Mouse (Mus musculus): ENCODE results near the gene Smim22. TPM values are rescaled to one million over a fixed set of nuclear protein-coding genes. Genes with fewer than 3 reads are reported as not detected.
A peak's percentile ranks its signal among the peaks of the same experiment; 100 is the strongest.

Smim22 gene
- polyA plus RNA-seq (2015; fragmentation: Nextera tagmentation; extraction: Ambion mirVana) = 5.3 and 5.8 TPM in 2 replicates

- Histone ChIP-seq H3K4me1 (peaks cover 1% of the 10 kb centered on the region), H3K9me3 (no peaks in the 10 kb centered on the region), H3K27me3 (no peaks in the 10 kb centered on the region), H3K4me2 (no peak within 1 kb of the TSS), H3K4me3 (no peak within 1 kb of the TSS), H3K9ac (no peak within 1 kb of the TSS), H3K27ac (no peak within 1 kb of the TSS), H3K36me3 (no peaks in the 10 kb centered on the region)
- ATAC-seq (ENCODE audit: insufficient number of reproducible peaks, low FRiP score, low TSS enrichment, low read depth) = no peak
- 55% methylated on average over 5 of the region's 5 CpGs for WGBS
Measured at GRCm38 (mm10) chr16:5007067-5007466, at the start of gene Smim22. TSS of gene Smim22 (plus strand) at chr16:5007288.

DNA sequence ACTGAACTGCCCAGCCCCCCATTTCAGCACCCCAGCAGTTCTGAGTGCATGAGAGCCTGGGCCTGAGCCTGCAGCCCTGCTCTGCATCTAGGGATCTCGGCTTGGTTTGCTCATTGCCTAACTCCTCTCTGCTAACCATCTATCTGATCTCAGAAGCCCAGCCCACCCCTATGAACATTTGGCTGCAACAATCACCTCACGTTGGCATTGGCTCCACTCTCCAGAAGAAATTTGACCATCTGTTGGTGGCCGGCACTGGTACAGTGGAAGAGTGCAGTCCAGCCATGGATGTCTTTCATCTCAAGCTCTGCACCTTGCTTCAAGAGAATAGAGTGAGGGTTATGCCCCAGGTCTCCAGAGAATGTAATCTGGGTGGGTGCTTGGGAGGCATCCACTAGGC, 49.6 kb upstream of the Smim22 start:
- H3K4me3 ChIP-seq = no peak overlapping the region
- H3K4me1 ChIP-seq = peaks cover 5% of the 10 kb centered on the region; the same call in 1 of the 2 replicates
- H3K27ac ChIP-seq = no peak overlapping the region
- no peaks in the 10 kb centered on the region for H3K9me3 ChIP-seq
- ATAC-seq (ENCODE audit: insufficient number of reproducible peaks, low FRiP score, low TSS enrichment, low read depth) = no peak
- H3K4me2 ChIP-seq = no peak overlapping the region
- H3K36me3 ChIP-seq = peaks cover 66% of the 10 kb centered on the region
- H3K27me3 ChIP-seq = no peaks in the 10 kb centered on the region
- no peak overlapping the region for H3K9ac ChIP-seq
- 90% methylated on average over 3 of the region's 3 CpGs for WGBS

DNA sequence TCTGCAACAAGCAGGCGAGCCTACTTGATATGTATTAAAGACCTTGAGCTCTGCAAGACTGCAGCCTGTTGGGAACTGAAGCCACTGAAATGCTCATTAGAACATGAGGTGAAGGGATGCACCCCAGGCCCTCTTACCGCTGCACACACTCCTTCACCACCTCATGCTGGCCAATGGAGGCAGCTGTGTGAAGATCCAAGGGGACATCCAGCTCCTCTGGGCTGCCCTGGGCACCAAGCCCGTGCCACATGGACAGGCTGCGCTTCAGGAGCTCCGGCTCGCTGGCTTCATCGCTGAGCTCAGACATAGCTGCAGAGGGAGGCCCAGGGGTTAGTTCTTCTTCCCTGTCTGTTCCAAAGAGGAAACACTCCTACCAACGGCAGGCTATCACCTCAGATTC, 46.8 kb upstream of the Smim22 start:
- Histone ChIP-seq H3K27me3 (no peaks in the 10 kb centered on the region), H3K4me1 (peaks cover 18% of the 10 kb centered on the region), H3K4me2 (no peak overlapping the region), H3K4me3 (no peak overlapping the region), H3K27ac (no peak overlapping the region), H3K9me3 (no peaks in the 10 kb centered on the region), H3K36me3 (peaks cover 40% of the 10 kb centered on the region), H3K9ac (no peak overlapping the region)
- whole genome bisulfite sequencing = 88% methylated on average over 8 of the region's 8 CpGs
- no peak for ATAC-seq (ENCODE audit: insufficient number of reproducible peaks, low FRiP score, low TSS enrichment, low read depth)

DNA sequence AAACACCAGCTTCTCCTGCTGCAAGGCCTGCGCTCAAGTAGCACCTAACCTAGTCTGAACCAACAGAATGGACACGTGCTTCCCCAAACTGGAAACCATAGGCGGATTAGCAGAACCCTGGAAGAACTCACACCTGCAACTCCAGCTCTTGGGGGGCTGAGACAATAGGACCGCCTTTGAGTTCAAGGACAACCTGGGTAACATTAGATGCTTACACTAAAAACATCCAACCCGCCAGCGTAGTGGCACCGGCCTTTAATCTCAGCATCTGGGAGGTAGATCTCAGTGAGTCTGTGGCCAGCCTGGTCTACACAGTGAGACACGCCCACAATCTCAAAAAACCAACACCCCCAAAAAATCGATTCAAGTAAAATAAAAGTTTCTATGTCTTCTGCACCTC, 43.7 kb upstream of the Smim22 start:
- no peaks in the 10 kb centered on the region for H3K27me3 ChIP-seq
- peak overlapping the region; percentile 99 for H3K4me3 ChIP-seq
- H3K9me3 ChIP-seq = no peaks in the 10 kb centered on the region
- H3K36me3 ChIP-seq = 0 out of 2 replicates have a peak, but pooled peaks cover 12% of the 10 kb centered on the region
- peak overlapping the region; percentile 77 for H3K4me2 ChIP-seq
- H3K27ac ChIP-seq = no peak overlapping the region
- WGBS = 38% methylated on average over 9 of the region's 9 CpGs
- peak overlapping the region; percentile 85 for H3K9ac ChIP-seq
- ATAC-seq (ENCODE audit: insufficient number of reproducible peaks, low FRiP score, low TSS enrichment, low read depth) = no peak
- H3K4me1 ChIP-seq = peaks cover 18% of the 10 kb centered on the region

GRCm38 (mm10) chr16:4963797-4964709, 43.0 kb upstream of the Smim22 start, which contains the start of gene Anks3:
TSS of gene Anks3 (minus strand) at chr16:4964205.
- under 1% methylated on average over 76 of the region's 76 CpGs for WGBS
- peak; percentile 97 for ATAC-seq (ENCODE audit: insufficient number of reproducible peaks, low FRiP score, low TSS enrichment, low read depth)

DNA sequence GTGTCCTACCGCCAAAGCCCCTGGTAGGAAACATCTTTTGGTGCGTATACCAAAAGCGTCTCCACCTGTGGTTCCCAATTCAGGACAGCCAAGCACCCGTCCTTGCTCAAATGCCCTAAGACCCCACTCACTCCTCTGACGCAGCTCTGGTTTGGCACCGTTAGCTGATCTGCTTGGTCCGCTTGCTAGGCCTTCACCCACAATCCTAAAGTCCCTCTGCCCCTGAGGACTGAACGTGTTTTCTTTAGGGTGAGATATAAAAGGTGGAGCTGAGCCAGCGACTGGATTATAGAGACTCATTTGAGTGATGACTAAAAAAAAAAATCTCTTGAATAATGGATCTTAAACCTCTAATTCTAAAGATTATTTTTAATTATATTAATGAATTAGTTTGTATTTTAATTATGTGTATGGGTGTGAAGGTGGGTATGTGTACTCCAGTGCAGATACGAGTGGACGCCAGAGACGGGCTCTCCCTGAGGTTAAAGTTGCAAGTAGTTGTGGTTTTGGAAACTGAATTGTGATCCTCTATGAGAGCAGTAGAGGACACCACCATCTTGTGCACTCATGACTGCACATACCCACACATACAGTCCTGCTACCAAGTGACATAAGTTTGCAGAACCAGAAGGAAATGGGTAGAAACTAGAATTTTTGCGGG, 42.2 kb upstream of the Smim22 start:
- Histone ChIP-seq H3K4me2 (peak overlapping the region; percentile 77), H3K27ac (peak overlapping the region; percentile 83), H3K36me3 (0 out of 2 replicates have a peak, but pooled peaks cover 4% of the 10 kb centered on the region), H3K4me3 (peak overlapping the region; percentile 99), H3K4me1 (peaks cover 15% of the 10 kb centered on the region), H3K9ac (peak overlapping the region; percentile 44; the same call in 1 of the 2 replicates), H3K27me3 (no peaks in the 10 kb centered on the region), H3K9me3 (no peaks in the 10 kb centered on the region)
- WGBS = 21% methylated on average over 13 of the region's 13 CpGs
- ATAC-seq (ENCODE audit: insufficient number of reproducible peaks, low FRiP score, low TSS enrichment, low read depth) = no peak

More at GRCm38 (mm10) chr16:4963797-4964709, 43.0 kb upstream of the Smim22 start, which contains the start of gene Anks3:
- peak within 1 kb of the TSS; percentile 85 for H3K9ac ChIP-seq
- peak within 1 kb of the TSS; percentile 83 for H3K27ac ChIP-seq
- no peaks in the 10 kb centered on the region for H3K27me3 ChIP-seq
- H3K4me1 ChIP-seq = peaks cover 17% of the 10 kb centered on the region
- no peaks in the 10 kb centered on the region for H3K9me3 ChIP-seq
- peak within 1 kb of the TSS; percentile 99 for H3K4me3 ChIP-seq
- 0 out of 2 replicates have a peak, but pooled peaks cover 10% of the 10 kb centered on the region for H3K36me3 ChIP-seq
- H3K4me2 ChIP-seq = peak within 1 kb of the TSS; percentile 77

DNA sequence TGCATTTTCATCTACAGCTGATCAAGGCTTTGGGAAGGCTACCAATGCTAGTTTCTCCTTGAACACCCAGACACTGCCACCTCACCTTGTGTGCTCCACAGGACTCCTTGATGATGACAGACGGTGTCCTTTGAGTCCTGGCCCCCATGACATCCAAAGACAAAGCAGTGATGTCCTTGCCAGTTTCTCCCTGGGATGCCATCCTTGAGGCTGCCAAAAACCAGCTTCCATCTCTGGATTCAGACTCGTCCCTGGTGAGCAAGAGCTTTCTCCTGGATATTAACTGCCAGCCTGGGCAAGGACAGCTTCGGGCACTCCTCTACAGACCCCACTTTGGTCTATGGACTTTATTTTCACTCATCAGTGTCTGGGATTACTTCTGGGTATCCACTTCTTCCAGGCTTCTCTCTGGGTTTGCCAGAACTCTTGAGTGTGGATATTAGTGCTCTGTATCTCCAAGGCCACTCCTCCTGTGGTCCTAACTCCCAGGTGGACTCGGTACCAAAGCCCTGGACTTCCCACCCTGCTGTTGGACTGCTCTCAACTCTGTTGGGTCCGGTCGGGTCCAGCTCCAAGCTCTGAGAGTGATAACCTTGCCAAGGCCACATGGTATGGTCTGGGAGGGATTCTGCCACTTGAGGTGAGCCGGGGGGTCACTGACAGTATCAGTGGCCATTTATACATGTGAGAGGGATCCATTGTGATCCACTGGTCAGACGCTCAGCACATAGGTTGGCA, 41.5 kb upstream of the Smim22 start:
- Histone ChIP-seq H3K9ac (no peak overlapping the region), H3K4me3 (no peak overlapping the region), H3K27ac (no peak overlapping the region), H3K9me3 (no peaks in the 10 kb centered on the region), H3K36me3 (no peaks in the 10 kb centered on the region), H3K27me3 (no peaks in the 10 kb centered on the region), H3K4me2 (peak overlapping the region; percentile 77; the same call in 1 of the 2 replicates), H3K4me1 (peaks cover 15% of the 10 kb centered on the region)
- 91% methylated on average over 8 of the region's 8 CpGs for WGBS
- no peak for ATAC-seq (ENCODE audit: insufficient number of reproducible peaks, low FRiP score, low TSS enrichment, low read depth)

DNA sequence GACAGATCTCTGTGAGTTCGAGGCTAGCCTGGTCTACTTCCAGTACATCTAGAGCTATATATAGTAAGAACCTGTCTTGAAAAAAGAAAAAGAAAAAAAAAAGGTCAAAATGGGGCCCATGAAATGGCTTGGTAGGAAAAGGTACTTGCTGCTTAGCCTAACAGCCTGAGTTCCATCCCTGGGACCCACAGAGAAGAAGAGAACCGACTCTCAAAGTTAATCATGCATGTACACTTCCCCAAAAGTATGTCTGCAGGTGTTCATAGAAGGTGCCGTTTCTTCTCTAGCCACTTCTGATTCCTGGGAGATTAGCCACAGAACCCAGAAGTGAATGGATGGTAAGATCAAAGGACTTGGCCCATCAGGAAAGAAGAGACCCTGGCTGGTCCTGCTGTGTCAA, 38.7 kb upstream of the Smim22 start:
- Histone ChIP-seq H3K27ac (no peak overlapping the region), H3K9me3 (no peaks in the 10 kb centered on the region), H3K4me3 (no peak overlapping the region), H3K4me1 (peaks cover 4% of the 10 kb centered on the region), H3K4me2 (no peak overlapping the region), H3K27me3 (no peaks in the 10 kb centered on the region), H3K9ac (0 out of 2 replicates have a peak overlapping the region, but pooled peaks have one; percentile 1), H3K36me3 (no peaks in the 10 kb centered on the region)
- 81% methylated on average over 3 of the region's 3 CpGs for WGBS
- no peak for ATAC-seq (ENCODE audit: insufficient number of reproducible peaks, low FRiP score, low TSS enrichment, low read depth)

DNA sequence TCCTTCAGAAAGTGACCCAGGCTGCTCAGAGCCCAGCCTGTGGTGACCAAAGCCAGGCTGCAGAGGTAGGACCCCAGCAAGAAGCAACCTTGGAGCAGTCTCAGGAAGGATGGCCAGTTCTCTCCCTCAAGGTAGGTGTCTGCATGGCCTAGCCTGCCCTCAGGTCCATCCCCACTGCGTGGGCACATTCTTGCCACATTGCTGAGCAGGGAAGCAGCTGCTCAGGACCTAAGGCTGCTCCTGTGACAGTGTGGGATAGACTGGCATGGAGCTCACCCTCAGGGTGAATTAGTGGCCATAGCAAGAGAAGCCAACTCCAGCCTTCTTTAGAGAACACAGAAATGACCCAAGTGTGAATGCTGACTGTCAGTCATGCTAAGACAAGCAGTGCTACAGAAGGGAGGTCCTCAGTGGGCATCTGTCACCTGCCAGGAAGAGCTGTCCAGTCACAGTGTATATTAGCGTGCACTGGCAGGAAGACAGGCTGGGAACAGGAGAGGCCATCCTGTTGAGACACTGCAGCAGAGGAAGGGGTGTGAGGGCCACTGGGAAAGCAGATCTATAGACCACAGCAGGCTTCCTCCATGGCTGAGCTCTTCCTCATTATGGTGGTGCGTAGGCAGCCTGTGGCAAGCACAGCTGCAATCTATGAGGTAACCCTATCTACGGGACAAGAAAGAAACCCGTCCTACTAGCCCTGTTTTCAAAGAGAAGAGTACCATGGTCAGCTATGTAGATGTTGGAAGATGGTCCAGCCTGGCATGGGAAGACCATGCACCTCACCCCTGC, 37.8 kb upstream of the Smim22 start:
- H3K4me2 ChIP-seq = no peak overlapping the region
- H3K9ac ChIP-seq = peak overlapping the region; percentile 1; the same call in 1 of the 2 replicates
- ATAC-seq (ENCODE audit: insufficient number of reproducible peaks, low FRiP score, low TSS enrichment, low read depth) = no peak
- no peaks in the 10 kb centered on the region for H3K36me3 ChIP-seq
- H3K9me3 ChIP-seq = no peaks in the 10 kb centered on the region
- no peaks in the 10 kb centered on the region for H3K27me3 ChIP-seq
- no peak overlapping the region for H3K4me3 ChIP-seq
- H3K4me1 ChIP-seq = peaks cover 3% of the 10 kb centered on the region
- WGBS = 80% methylated on average over 5 of the region's 5 CpGs
- H3K27ac ChIP-seq = no peak overlapping the region

DNA sequence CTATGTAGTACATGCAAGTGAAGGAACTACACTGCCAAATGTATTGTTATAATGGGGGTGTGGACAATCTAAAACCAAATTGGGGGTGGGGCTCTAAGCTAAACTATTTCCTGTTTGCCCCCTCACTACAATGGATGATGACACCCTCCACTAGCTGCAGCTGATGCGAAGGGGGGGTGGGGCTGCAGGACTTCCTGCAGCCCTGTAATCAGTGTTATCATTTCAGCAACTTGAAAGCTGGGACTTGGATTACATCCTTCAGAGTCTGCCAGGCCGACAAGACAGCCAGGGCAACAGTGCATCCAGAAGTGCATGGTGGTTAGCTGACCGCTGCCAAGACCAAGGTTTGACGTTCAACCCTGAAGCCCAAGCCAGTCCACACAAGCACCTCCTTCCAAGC, 35.5 kb upstream of the Smim22 start:
- no peak overlapping the region for H3K4me3 ChIP-seq
- H3K9ac ChIP-seq = no peak overlapping the region
- no peaks in the 10 kb centered on the region for H3K27me3 ChIP-seq
- no peaks in the 10 kb centered on the region for H3K4me1 ChIP-seq
- H3K9me3 ChIP-seq = no peaks in the 10 kb centered on the region
- H3K4me2 ChIP-seq = no peak overlapping the region
- 71% methylated on average over 4 of the region's 4 CpGs for whole genome bisulfite sequencing
- H3K27ac ChIP-seq = no peak overlapping the region
- no peaks in the 10 kb centered on the region for H3K36me3 ChIP-seq
- ATAC-seq (ENCODE audit: insufficient number of reproducible peaks, low FRiP score, low TSS enrichment, low read depth) = no peak

DNA sequence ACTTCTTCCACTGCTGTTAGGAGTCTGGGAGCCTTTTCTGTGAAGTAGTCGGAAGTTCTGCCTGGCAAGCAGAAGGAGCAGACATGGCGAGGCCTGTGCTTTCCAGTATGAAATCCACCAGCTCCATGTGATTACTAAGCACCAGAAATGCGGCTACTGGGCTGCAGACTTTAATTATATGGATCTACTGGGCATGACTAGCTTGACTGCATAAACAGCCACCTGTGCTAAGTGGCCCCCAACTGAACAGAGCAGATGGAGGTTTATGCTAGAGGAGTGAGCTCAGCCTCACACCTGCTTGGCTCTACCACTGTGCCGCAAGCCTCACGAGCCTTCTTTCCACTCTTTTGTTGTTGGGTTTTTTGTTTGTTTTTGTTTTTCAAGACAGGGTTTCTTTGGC, 32.6 kb upstream of the Smim22 start:
- Histone ChIP-seq H3K27ac (no peak overlapping the region), H3K4me3 (no peak overlapping the region), H3K9ac (no peak overlapping the region), H3K4me2 (no peak overlapping the region), H3K4me1 (no peaks in the 10 kb centered on the region), H3K36me3 (no peaks in the 10 kb centered on the region), H3K27me3 (no peaks in the 10 kb centered on the region), H3K9me3 (no peaks in the 10 kb centered on the region)
- no peak for ATAC-seq (ENCODE audit: insufficient number of reproducible peaks, low FRiP score, low TSS enrichment, low read depth)
- WGBS = 80% methylated on average over 5 of the region's 5 CpGs
